Mouse (Mus musculus) common myeloid progenitor, adult 5-6 weeks (primary cell): ENCODE measurements at regions not wholly inside any gene's neighbourhood (a gene's known extent, or its start where the extent isn't known, plus 50 kb on each side); places are given as distances from the start of the nearest gene placed in this dataset.
A peak's percentile ranks its signal among the peaks of the same experiment; 100 is the strongest.

Experiments
- ATAC-seq: replicated peaks from 2 replicates; pipeline ENCODE4 v1.8.0; 2016; ENCODE audit warnings: low read depth, mild to moderate bottlenecking, moderate TSS enrichment, inconsistent platforms; ENCODE audit not compliant: poor library complexity, severe bottlenecking

DNA sequence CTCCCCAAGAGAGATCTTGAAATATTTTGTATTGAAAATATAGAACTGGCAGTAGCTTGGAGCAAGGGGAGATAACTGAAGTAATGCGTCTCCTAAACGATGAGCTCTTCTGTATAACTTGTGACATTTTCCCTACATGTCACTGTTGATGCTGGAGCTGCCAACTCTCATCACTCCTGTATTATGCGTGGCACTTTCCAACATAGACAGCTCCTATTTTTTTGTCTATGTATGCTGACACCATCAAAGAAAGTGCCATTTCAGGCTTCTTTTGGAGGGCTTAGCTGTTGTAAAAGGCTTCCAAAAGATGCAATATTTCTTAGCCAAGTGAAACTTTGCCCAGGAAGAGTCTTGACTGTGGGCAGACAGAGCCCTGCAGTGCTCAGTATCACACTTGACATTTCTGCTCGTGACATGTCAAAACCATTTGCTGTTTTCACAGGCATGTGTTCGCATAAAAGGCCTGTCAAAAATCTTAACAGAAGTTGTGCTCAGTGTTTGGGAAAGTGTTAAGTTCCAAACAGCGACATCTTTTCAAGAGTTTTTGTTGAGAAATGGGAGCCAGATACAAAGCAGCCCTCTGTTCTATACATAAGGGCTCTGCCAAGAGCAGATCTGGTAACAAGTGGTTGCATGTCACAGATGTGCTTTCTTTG, 53.6 kb upstream of the Otol1 start:
- no peak for ATAC-seq

- peak; percentile 100 for ATAC-seq
Measured at GRCm38 (mm10) chr3:69922792-69923418, 63.2 kb upstream of the Sptssb start.

GRCm38 (mm10) chr3:69912859-69913258, 53.1 kb upstream of the Sptssb start:
- ATAC-seq, result no peak

DNA sequence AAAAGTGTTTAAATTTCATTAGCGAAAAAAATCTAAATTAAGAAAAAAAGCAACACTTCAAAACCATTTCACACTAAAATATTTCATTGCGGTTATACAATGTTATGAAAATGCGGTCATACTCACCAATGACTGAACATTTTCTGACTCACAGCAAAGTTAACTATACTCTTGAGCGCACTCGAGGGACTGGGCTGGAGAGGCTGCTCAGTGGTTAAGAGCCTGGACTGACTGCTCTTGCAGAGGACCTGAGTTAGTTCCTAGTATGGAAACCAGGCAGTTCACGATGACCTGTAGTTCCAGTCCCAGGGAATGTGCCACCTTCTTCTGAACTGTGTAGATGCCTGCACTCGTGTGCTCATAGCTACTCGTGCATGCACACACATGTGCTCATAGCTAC, 50.3 kb upstream of the Sptssb start:
- no peak for ATAC-seq
